Mouse (Mus musculus): Measurements from ENCODE around the gene Zbtb1. TPM values are rescaled to one million over a fixed set of nuclear protein-coding genes. Genes with fewer than 3 reads are reported as not detected.

The Zbtb1 gene
- polyA plus RNA-seq (2011; ENCODE audit: insufficient read length, low read depth, missing spikeins) = 13.5 and 15.2 TPM in 2 replicates

- Histone ChIP-seq H3K27ac (ENCODE audit: insufficient read depth, low read length) (peak within 1 kb of the TSS; percentile 99), H3K4me1 (ENCODE audit: control insufficient read depth, insufficient read depth, low read length) (peaks cover 19% of the 10 kb centered on the region), H3K4me3 (ENCODE audit: insufficient read depth, low read length) (peak within 1 kb of the TSS; percentile 75)
- no peak for TF ChIP-seq CTCF (IDR thresholded peaks at IDR 0.05; ENCODE audit: borderline replicate concordance, insufficient read depth, low read length)
- TF ChIP-seq POLR2A (IDR thresholded peaks at IDR 0.05; ENCODE audit: low read depth, low read length) = peak; percentile 70
Observed at GRCm38 (mm10) chr12:76369978-76370830, at the start of gene Zbtb1. TSS of gene Zbtb1 (plus strand) at chr12:76370266.

- Histone ChIP-seq H3K27ac (ENCODE audit: insufficient read depth, low read length) (no peak within 1 kb of the TSS), H3K4me3 (ENCODE audit: insufficient read depth, low read length) (peak within 1 kb of the TSS; percentile 43), H3K4me1 (ENCODE audit: control insufficient read depth, insufficient read depth, low read length) (no peaks in the 10 kb centered on the region)
- TF ChIP-seq POLR2A (IDR thresholded peaks at IDR 0.05; ENCODE audit: low read depth, low read length) (no peak), CTCF (IDR thresholded peaks at IDR 0.05; ENCODE audit: borderline replicate concordance, insufficient read depth, low read length) (no peak)
Observed at GRCm38 (mm10) chr12:76324679-76325431, 45.2 kb upstream of the Zbtb1 start, which contains the start of gene Akap5. TSS of gene Akap5 (plus strand) at chr12:76324891.

- no peak for TF ChIP-seq CTCF (IDR thresholded peaks at IDR 0.05; ENCODE audit: borderline replicate concordance, insufficient read depth, low read length)
- TF ChIP-seq POLR2A (IDR thresholded peaks at IDR 0.05; ENCODE audit: low read depth, low read length) = no peak
- no peaks in the 10 kb centered on the region for H3K4me1 ChIP-seq (ENCODE audit: control insufficient read depth, insufficient read depth, low read length)
- no peak overlapping the region for H3K4me3 ChIP-seq (ENCODE audit: insufficient read depth, low read length)
- H3K27ac ChIP-seq (ENCODE audit: insufficient read depth, low read length) = no peak overlapping the region
Observed at GRCm38 (mm10) chr12:76326437-76327220, 43.4 kb upstream of the Zbtb1 start.

- TF ChIP-seq CTCF (IDR thresholded peaks at IDR 0.05; ENCODE audit: borderline replicate concordance, insufficient read depth, low read length) (no peak), POLR2A (IDR thresholded peaks at IDR 0.05; ENCODE audit: low read depth, low read length) (no peak)
- no peak overlapping the region for H3K27ac ChIP-seq (ENCODE audit: insufficient read depth, low read length)
- H3K4me3 ChIP-seq (ENCODE audit: insufficient read depth, low read length) = no peak overlapping the region
- no peaks in the 10 kb centered on the region for H3K4me1 ChIP-seq (ENCODE audit: control insufficient read depth, insufficient read depth, low read length)
Observed at GRCm38 (mm10) chr12:76328567-76329354, 41.3 kb upstream of the Zbtb1 start.

GRCm38 (mm10) chr12:76333688-76334087 is 36.4 kb upstream of the Zbtb1 start:
- H3K4me3 ChIP-seq (ENCODE audit: insufficient read depth, low read length) = no peak overlapping the region
- no peak overlapping the region for H3K27ac ChIP-seq (ENCODE audit: insufficient read depth, low read length)
- no peak for TF ChIP-seq CTCF (IDR thresholded peaks at IDR 0.05; ENCODE audit: borderline replicate concordance, insufficient read depth, low read length)
- no peak for TF ChIP-seq POLR2A (IDR thresholded peaks at IDR 0.05; ENCODE audit: low read depth, low read length)
- H3K4me1 ChIP-seq (ENCODE audit: control insufficient read depth, insufficient read depth, low read length) = no peaks in the 10 kb centered on the region

- TF ChIP-seq CTCF (IDR thresholded peaks at IDR 0.05; ENCODE audit: borderline replicate concordance, insufficient read depth, low read length) (no peak), POLR2A (IDR thresholded peaks at IDR 0.05; ENCODE audit: low read depth, low read length) (no peak)
- Histone ChIP-seq H3K27ac (ENCODE audit: insufficient read depth, low read length) (no peak overlapping the region), H3K4me3 (ENCODE audit: insufficient read depth, low read length) (no peak overlapping the region), H3K4me1 (ENCODE audit: control insufficient read depth, insufficient read depth, low read length) (no peaks in the 10 kb centered on the region)
Observed at GRCm38 (mm10) chr12:76335641-76336040, 34.4 kb upstream of the Zbtb1 start.

- TF ChIP-seq CTCF (IDR thresholded peaks at IDR 0.05; ENCODE audit: borderline replicate concordance, insufficient read depth, low read length) (no peak), POLR2A (IDR thresholded peaks at IDR 0.05; ENCODE audit: low read depth, low read length) (no peak)
- H3K4me3 ChIP-seq (ENCODE audit: insufficient read depth, low read length) = no peak overlapping the region
- no peak overlapping the region for H3K27ac ChIP-seq (ENCODE audit: insufficient read depth, low read length)
- H3K4me1 ChIP-seq (ENCODE audit: control insufficient read depth, insufficient read depth, low read length) = no peaks in the 10 kb centered on the region
Observed at GRCm38 (mm10) chr12:76336111-76336965, 33.7 kb upstream of the Zbtb1 start.

GRCm38 (mm10) chr12:76341080-76341479 is 29.0 kb upstream of the Zbtb1 start:
- Histone ChIP-seq H3K27ac (ENCODE audit: insufficient read depth, low read length) (no peak overlapping the region), H3K4me1 (ENCODE audit: control insufficient read depth, insufficient read depth, low read length) (no peaks in the 10 kb centered on the region), H3K4me3 (ENCODE audit: insufficient read depth, low read length) (no peak overlapping the region)
- no peak for TF ChIP-seq POLR2A (IDR thresholded peaks at IDR 0.05; ENCODE audit: low read depth, low read length)

Data from embryonic fibroblast, embryonic 13.5 days (primary cell).